Mouse (Mus musculus) lung, adult 2 months (tissue): Measurements from ENCODE around the gene Isg15. TPM values are rescaled to one million over a fixed set of nuclear protein-coding genes. Genes with fewer than 3 reads are reported as not detected.

ENCODE experiments used
- DNase-seq: peaks from one replicate; pipeline ENCODE4 v3.0.0; 2022
- H3K4me1 ChIP-seq: fragments of 200-500 bp; 2 replicates; pipeline ENCODE4 v1.6.1; 2011; ENCODE audit warnings: low read length; ENCODE audit not compliant: control insufficient read depth, insufficient read depth
- H3K4me3 ChIP-seq: fragments of 200-500 bp; replicated peaks from 2 replicates; pipeline ENCODE3; 2011; ENCODE audit warnings: low read depth, mild to moderate bottlenecking, control low read depth, low read length; ENCODE audit errors: extremely low read depth
- CTCF ChIP-seq: fragments of 200-500 bp; IDR thresholded peaks from 2 replicates; pipeline ENCODE4 v1.5.1; 2011; ENCODE audit warnings: mild to moderate bottlenecking, low read length, control low read depth; ENCODE audit not compliant: insufficient read depth
- POLR2A ChIP-seq: fragments of 200-500 bp; IDR thresholded peaks from 2 replicates; pipeline ENCODE4 v1.6.1; 2011; ENCODE audit warnings: low read depth, mild to moderate bottlenecking, control low read depth, low read length, borderline replicate concordance; ENCODE audit errors: extremely low read depth
- WGBS: fragments of 180-500 bp; shearing (Covaris S2); methylation state at CpG from one replicate; pipeline ENCODE4 v1.1.7; 2018; 5-methylcytosine and 5-hydroxymethylcytosine counted together
- polyA plus RNA-seq: library from polyadenylated mRNA; depleted of rRNA; stranded (reverse); fragments of >200 nt; gene quantifications from 2 replicates; pipeline ENCODE4 v1.2.3, GENCODE M21; 2012

The Isg15 gene
- polyA plus RNA-seq, 1 experiment, result 12.2 TPM

GRCm38 (mm10) chr4:156208872-156209271, 8.3 kb upstream of the Isg15 start:
- Histone ChIP-seq H3K4me1 (peaks cover 5% of the 10 kb centered on the region), H3K4me3 (no peak overlapping the region)
- no peak for TF ChIP-seq CTCF
- no peak for TF ChIP-seq POLR2A
- DNase-seq, result no peak
- WGBS, result 90% methylated on average over 4 of the region's 4 CpGs

- peaks cover 7% of the 10 kb centered on the region for H3K4me1 ChIP-seq
- TF ChIP-seq POLR2A (no peak), CTCF (no peak)
- H3K4me3 ChIP-seq, result peak overlapping the region; percentile 87
- WGBS, result under 1% methylated on average over 49 of the region's 49 CpGs
- no peak for DNase-seq
Measured at GRCm38 (mm10) chr4:156203413-156204131, 3.0 kb upstream of the Isg15 start.

DNA sequence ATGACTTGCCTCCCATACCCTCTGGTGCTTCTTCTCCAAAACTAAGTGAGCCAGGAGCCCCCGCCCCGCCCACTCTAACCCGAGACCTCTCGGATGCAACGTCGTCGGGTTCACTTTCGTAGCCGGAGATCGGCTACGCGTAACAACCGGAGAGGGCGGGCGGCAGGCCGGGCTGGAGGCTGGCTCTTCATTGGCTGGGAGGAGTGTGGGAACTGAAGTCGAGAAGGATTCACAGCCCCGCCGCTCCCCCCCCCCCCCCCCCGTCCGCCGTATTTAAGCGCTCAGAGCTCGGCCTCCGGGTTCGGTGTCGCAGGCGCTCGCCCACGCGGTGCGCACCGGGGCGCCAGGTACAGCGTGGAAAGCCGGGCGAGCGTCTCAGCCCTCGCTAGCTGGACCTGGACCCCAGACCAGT, 2.4 kb upstream of the Isg15 start, which contains the start of gene AW011738:
TSS of gene AW011738 (plus strand) at position 304 of the 412 bp plus-strand sequence.
- peak within 1 kb of the TSS; percentile 87 for H3K4me3 ChIP-seq
- H3K4me1 ChIP-seq, result peaks cover 7% of the 10 kb centered on the region
- peak; percentile 61 for DNase-seq
- TF ChIP-seq POLR2A (peak; percentile 69), CTCF (no peak)
- 0% methylated on average over 36 of the region's 39 CpGs for WGBS

- no peak for DNase-seq
- WGBS, result 39% methylated on average over 12 of the region's 12 CpGs
Measured at GRCm38 (mm10) chr4:156202462-156202893, 1.9 kb upstream of the Isg15 start.

GRCm38 (mm10) chr4:156197829-156198205, 2.8 kb downstream of the Isg15 start:
- peak; percentile 81 for DNase-seq
- WGBS, result under 1% methylated on average over 26 of the region's 26 CpGs
- TF ChIP-seq CTCF (no peak), POLR2A (peak; percentile 46; the same call in 1 of the 2 replicates)
- Histone ChIP-seq H3K4me3 (peak overlapping the region; percentile 84), H3K4me1 (peaks cover 4% of the 10 kb centered on the region; the same call in 1 of the 2 replicates)

More at GRCm38 (mm10) chr4:156202462-156202893, 1.9 kb upstream of the Isg15 start:
- no peak for TF ChIP-seq CTCF
- TF ChIP-seq POLR2A, result no peak
- Histone ChIP-seq H3K4me3 (peak overlapping the region; percentile 52), H3K4me1 (peaks cover 7% of the 10 kb centered on the region)

GRCm38 (mm10) chr4:156197131-156197828, 3.3 kb downstream of the Isg15 start, which contains the start of gene Agrn:
Gene Agrn (minus strand): TSS chr4:156197488.
- WGBS, result 2% methylated on average over 53 of the region's 88 CpGs
- peaks cover 4% of the 10 kb centered on the region; the same call in 1 of the 2 replicates for H3K4me1 ChIP-seq
- peak within 1 kb of the TSS; percentile 84 for H3K4me3 ChIP-seq
- peak; percentile 72 for DNase-seq
- TF ChIP-seq CTCF (no peak), POLR2A (peak; percentile 57; the same call in 1 of the 2 replicates)

DNA sequence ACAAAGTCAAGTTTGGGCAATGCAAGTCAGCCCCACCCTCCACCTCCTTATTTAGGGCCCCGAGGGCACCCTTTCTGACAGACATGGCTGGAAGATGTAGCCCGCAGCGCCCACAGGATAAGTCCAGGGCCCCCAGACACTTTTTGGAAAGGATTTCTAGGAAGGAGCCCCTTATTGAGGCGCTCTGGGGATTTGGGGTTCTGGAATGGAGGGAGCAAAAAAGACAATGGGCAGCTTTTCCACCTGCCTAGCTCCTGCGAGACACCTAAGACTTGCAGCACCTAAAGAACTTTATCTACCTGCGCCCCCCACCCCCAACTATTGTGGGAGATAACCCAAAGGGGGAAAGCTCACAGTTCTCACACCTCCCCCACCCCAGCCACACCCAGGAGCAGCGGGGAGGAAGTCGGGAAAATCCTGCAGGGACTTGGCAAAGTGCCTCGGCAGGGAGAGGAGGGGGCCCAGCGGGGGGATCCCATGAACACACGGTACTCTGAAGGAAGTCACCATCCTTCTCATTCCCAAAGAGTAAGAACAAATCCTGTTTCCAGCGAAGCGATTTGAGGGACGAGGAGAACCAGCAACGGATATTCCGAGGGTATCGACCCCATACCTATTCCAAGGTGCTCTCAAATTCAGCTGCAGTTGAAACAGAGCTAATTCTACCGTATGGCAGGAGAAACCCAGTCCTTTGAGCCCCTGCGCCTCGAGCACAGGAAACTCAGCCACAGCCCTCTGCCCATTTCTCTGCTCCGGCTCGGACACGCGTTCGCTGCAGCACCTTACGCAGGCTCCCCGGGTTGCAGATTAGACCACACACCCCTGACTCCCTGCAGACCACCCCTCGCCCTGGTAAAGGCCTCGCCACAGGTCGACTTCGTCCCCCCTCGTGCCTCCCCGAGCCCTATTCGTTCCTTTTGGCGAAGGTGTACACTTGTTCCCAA, 4.4 kb downstream of the Isg15 start:
- H3K4me3 ChIP-seq, result peak overlapping the region; percentile 70
- H3K4me1 ChIP-seq, result peaks cover 4% of the 10 kb centered on the region; the same call in 1 of the 2 replicates
- peak; percentile 45 for DNase-seq
- TF ChIP-seq CTCF, result no peak
- no peak for TF ChIP-seq POLR2A
- 5% methylated on average over 35 of the region's 35 CpGs for WGBS

- Histone ChIP-seq H3K4me1 (peaks cover 2% of the 10 kb centered on the region; the same call in 1 of the 2 replicates), H3K4me3 (no peak overlapping the region)
- WGBS, result 74% methylated on average over 6 of the region's 6 CpGs
- TF ChIP-seq POLR2A (no peak), CTCF (no peak)
- no peak for DNase-seq
Measured at GRCm38 (mm10) chr4:156194346-156194745, 6.3 kb downstream of the Isg15 start.

GRCm38 (mm10) chr4:156193906-156194305, 6.7 kb downstream of the Isg15 start:
- Histone ChIP-seq H3K4me1 (peaks cover 3% of the 10 kb centered on the region), H3K4me3 (no peak overlapping the region)
- WGBS, result 68% methylated on average over 5 of the region's 5 CpGs
- no peak for DNase-seq
- TF ChIP-seq POLR2A (no peak), CTCF (no peak)
